Mouse (Mus musculus) lung, adult 2 months (tissue): ENCODE results near the gene Cldn3. TPM values are rescaled to one million over a fixed set of nuclear protein-coding genes. Genes with fewer than 3 reads are reported as not detected.
"Not testable (repeated sequence)": the region's sequence is repeated elsewhere in the genome, so short reads cannot be mapped to it uniquely, and the experiment has no call there.

ENCODE experiments used
- DNase-seq: peaks from one replicate; pipeline ENCODE4 v3.0.0; 2022
- H3K4me1 ChIP-seq: fragments of 200-500 bp; 2 replicates; pipeline ENCODE4 v1.6.1; 2011; ENCODE audit warnings: low read length; ENCODE audit not compliant: control insufficient read depth, insufficient read depth
- H3K4me3 ChIP-seq: fragments of 200-500 bp; replicated peaks from 2 replicates; pipeline ENCODE3; 2011; ENCODE audit warnings: low read depth, mild to moderate bottlenecking, control low read depth, low read length; ENCODE audit errors: extremely low read depth
- CTCF ChIP-seq: fragments of 200-500 bp; IDR thresholded peaks from 2 replicates; pipeline ENCODE4 v1.5.1; 2011; ENCODE audit warnings: mild to moderate bottlenecking, low read length, control low read depth; ENCODE audit not compliant: insufficient read depth
- POLR2A ChIP-seq: fragments of 200-500 bp; IDR thresholded peaks from 2 replicates; pipeline ENCODE4 v1.6.1; 2011; ENCODE audit warnings: low read depth, mild to moderate bottlenecking, control low read depth, low read length, borderline replicate concordance; ENCODE audit errors: extremely low read depth
- WGBS: fragments of 180-500 bp; shearing (Covaris S2); methylation state at CpG from one replicate; pipeline ENCODE4 v1.1.7; 2018; 5-methylcytosine and 5-hydroxymethylcytosine counted together
- polyA plus RNA-seq: library from polyadenylated mRNA; depleted of rRNA; stranded (reverse); fragments of >200 nt; gene quantifications from 2 replicates; pipeline ENCODE4 v1.2.3, GENCODE M21; 2012; rRNA removed

The Cldn3 gene
- polyA plus RNA-seq = 333 and 552 TPM in 2 replicates

GRCm38 (mm10) chr5:134985633-134986297 lies at the start of gene Cldn3:
Cldn3 (plus strand) TSS chr5:134986214.
- TF ChIP-seq POLR2A (peak; percentile 95), CTCF (no peak)
- 3% methylated on average over 25 of the region's 25 CpGs for WGBS
- DNase-seq = peak; percentile 82
- Histone ChIP-seq H3K4me3 (peak within 1 kb of the TSS; percentile 74), H3K4me1 (peaks cover 14% of the 10 kb centered on the region)

GRCm38 (mm10) chr5:134936626-134937185 lies 49.3 kb upstream of the Cldn3 start:
- Histone ChIP-seq H3K4me1 (no peaks in the 10 kb centered on the region), H3K4me3 (no peak overlapping the region)
- WGBS = 72% methylated on average over 6 of the region's 6 CpGs
- DNase-seq = no peak
- TF ChIP-seq CTCF = no peak
- TF ChIP-seq POLR2A = no peak

- no peak for DNase-seq
- H3K4me1 ChIP-seq = no peaks in the 10 kb centered on the region
- WGBS = 69% methylated on average over 3 of the region's 3 CpGs
- H3K4me3 ChIP-seq = no peak overlapping the region
- no peak for TF ChIP-seq POLR2A
Measured at GRCm38 (mm10) chr5:134939069-134939468, 46.9 kb upstream of the Cldn3 start.

- DNase-seq, H3K4me1 ChIP-seq, H3K4me3 ChIP-seq: not testable (repeated sequence)
- WGBS = 72% methylated on average over 5 of the region's 7 CpGs
Measured at GRCm38 (mm10) chr5:134939554-134939953, 46.5 kb upstream of the Cldn3 start.

- TF ChIP-seq POLR2A (no peak), CTCF (no peak)
- H3K4me1 ChIP-seq = no peaks in the 10 kb centered on the region
- no peak overlapping the region for H3K4me3 ChIP-seq
- no peak for DNase-seq
- WGBS = 76% methylated on average over 14 of the region's 14 CpGs
Measured at GRCm38 (mm10) chr5:134941472-134942209, 44.4 kb upstream of the Cldn3 start.

- DNase-seq = no peak
- no peak for TF ChIP-seq POLR2A
- TF ChIP-seq CTCF = no peak
- H3K4me1 ChIP-seq = no peaks in the 10 kb centered on the region
- 38% methylated on average over 2 of the region's 2 CpGs for WGBS
- H3K4me3 ChIP-seq = no peak overlapping the region
Measured at GRCm38 (mm10) chr5:134942740-134943139, 43.3 kb upstream of the Cldn3 start.

- TF ChIP-seq CTCF (no peak), POLR2A (no peak)
- Histone ChIP-seq H3K4me3 (no peak overlapping the region), H3K4me1 (peaks cover 5% of the 10 kb centered on the region; the same call in 1 of the 2 replicates)
- no peak for DNase-seq
- WGBS = 52% methylated on average over 5 of the region's 5 CpGs
Measured at GRCm38 (mm10) chr5:134944179-134944578, 41.8 kb upstream of the Cldn3 start.

GRCm38 (mm10) chr5:134945266-134945959 lies 40.6 kb upstream of the Cldn3 start:
- TF ChIP-seq CTCF (no peak), POLR2A (no peak)
- peaks cover 5% of the 10 kb centered on the region; the same call in 1 of the 2 replicates for H3K4me1 ChIP-seq
- DNase-seq = no peak
- H3K4me3 ChIP-seq = no peak overlapping the region
- 57% methylated on average over 19 of the region's 19 CpGs for WGBS

GRCm38 (mm10) chr5:134946063-134946856 lies 39.8 kb upstream of the Cldn3 start:
- Histone ChIP-seq H3K4me3 (peak overlapping the region; percentile 40), H3K4me1 (peaks cover 6% of the 10 kb centered on the region; the same call in 1 of the 2 replicates)
- WGBS = 51% methylated on average over 43 of the region's 43 CpGs
- no peak for TF ChIP-seq CTCF
- TF ChIP-seq POLR2A = no peak
- no peak for DNase-seq
